Mouse (Mus musculus) CH12.LX (cell line): Measurements from ENCODE around the gene Macrod2.

ENCODE experiments used
- BHLHE40 ChIP-seq: IDR thresholded peaks from 2 replicates; pipeline ENCODE4 v1.6.1; 2011; ENCODE audit warnings: mild to moderate bottlenecking, low read depth, low read length, improper control_type of control experiment
- CTCF ChIP-seq, 2 experiments: IDR thresholded peaks in 1 of 2; conservative IDR thresholded peaks in 1 of 2; 2 replicates each; pipeline ENCODE4 v1.5.1; 2011 to 2012; ENCODE audit warnings: low read depth in 2 of 2, low read length in 2 of 2, improper control_type of control experiment in 1 of 2, inconsistent platforms in 1 of 2, mild to moderate bottlenecking in 1 of 2, moderate library complexity in 1 of 2
- MAX ChIP-seq: IDR thresholded peaks from 2 replicates; pipeline ENCODE4 v1.6.1; 2011; ENCODE audit warnings: low read length, improper control_type of control experiment
- POLR2A ChIP-seq: IDR thresholded peaks from 2 replicates; pipeline ENCODE4 v1.6.1; 2011; ENCODE audit warnings: low read depth, mild to moderate bottlenecking, improper control_type of control experiment, low read length
- UBTF ChIP-seq: IDR thresholded peaks from 2 replicates; pipeline ENCODE4 v1.6.1; 2012; ENCODE audit warnings: low read depth, mild to moderate bottlenecking, inconsistent platforms, low read length, improper control_type of control experiment, moderate library complexity
- USF1 ChIP-seq: IDR thresholded peaks from 2 replicates; pipeline ENCODE4 v1.6.1; 2014; ENCODE audit warnings: low read depth, mild to moderate bottlenecking, inconsistent platforms, low read length, improper control_type of control experiment
- USF2 ChIP-seq: conservative IDR thresholded peaks from 2 replicates; pipeline ENCODE4 v1.6.1; 2011; ENCODE audit warnings: low read depth, low read length, improper control_type of control experiment
- ZMIZ1 ChIP-seq: IDR thresholded peaks from 2 replicates; pipeline ENCODE4 v1.6.1; 2012; ENCODE audit warnings: low read depth, mild to moderate bottlenecking, inconsistent platforms, low read length, improper control_type of control experiment

- no peak for TF ChIP-seq USF1
- TF ChIP-seq POLR2A, result no peak
- no peak for TF ChIP-seq USF2
- no peak for TF ChIP-seq ZMIZ1
- no peak for TF ChIP-seq MAX
- TF ChIP-seq CTCF (conservative IDR thresholded peaks at IDR 0.05 in 1 of 2, IDR thresholded peaks at IDR 0.05 in 1 of 2; ENCODE audit: low read depth in 2 of 2, low read length in 2 of 2), result no peak
- no peak for TF ChIP-seq BHLHE40
- TF ChIP-seq UBTF, result no peak
Measured at GRCm38 (mm10) chr2:140395179-140395578, at the start of gene Macrod2.
